In the genomic region with DNA sequence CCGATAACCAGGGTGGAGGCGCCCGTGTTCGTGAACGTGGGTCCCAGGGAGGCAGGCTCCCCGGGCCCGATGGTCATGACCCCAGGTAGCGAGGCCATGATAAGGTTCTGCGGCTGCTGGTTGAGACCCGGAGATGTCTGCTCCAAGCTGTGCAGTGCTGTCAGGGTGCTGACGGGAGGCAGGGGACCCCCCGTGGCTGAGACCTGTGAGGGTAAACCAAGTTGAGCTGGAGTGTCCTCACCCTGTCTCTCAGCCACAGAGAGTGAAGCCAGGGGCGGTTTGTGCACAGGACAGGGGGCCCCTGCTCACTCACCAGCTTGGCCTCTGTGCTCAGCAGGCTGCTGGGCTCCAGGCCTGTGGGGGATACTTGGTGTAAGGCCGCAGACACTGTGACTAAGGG, we compare ENCODE assay signal across 23 mouse cellular contexts. TPM values are rescaled to one million over a fixed set of nuclear protein-coding genes. Genes with fewer than 3 reads are reported as not detected.
DNase-seq lines count a peak whose midpoint lies in the region; ATAC-seq lines count a peak whose summit lies in the region.
"Had no signal": no experiment of that assay in that cellular context is flagged by ENCODE, and none has a peak within 500 bp of the region (broad histone marks: within the 10 kb centered on the region; RNA-seq: fewer than 3 reads in every experiment).

No protein-coding gene starts in this region.

- WGBS in heart, embryonic 11.5 days (ENCODE audit: insufficient replicate concordance) = 78% methylated on average over 14 of the region's 14 CpGs
- 89% methylated on average over 14 of the region's 14 CpGs for WGBS in midbrain, embryonic 11.5 days
- WGBS in midbrain, embryonic 16.5 days = 88% methylated on average over 14 of the region's 14 CpGs

- no peaks in the 10 kb centered on the region; the same call in 1 of the 2 replicates for H3K36me3 ChIP-seq in heart, embryonic 11.5 days (ENCODE audit: control insufficient read depth, insufficient read depth, low read length)
- 0 out of 2 replicates have a peak, but pooled peaks cover 3% of the 10 kb centered on the region for H3K36me3 ChIP-seq in midbrain, embryonic 11.5 days (ENCODE audit: control insufficient read depth, insufficient read depth, low read length)
- H3K36me3 ChIP-seq in midbrain, embryonic 16.5 days (ENCODE audit: control insufficient read depth, insufficient read depth, low read length) = peaks cover 4% of the 10 kb centered on the region; the same call in 1 of the 2 replicates

- no peak overlapping the region for H3K27ac ChIP-seq in heart, embryonic 11.5 days (ENCODE audit: low read depth, low read length)
- no peak overlapping the region for H3K27ac ChIP-seq in midbrain, embryonic 11.5 days (ENCODE audit: low read depth, low read length)
- no peak overlapping the region for H3K27ac ChIP-seq in midbrain, embryonic 16.5 days (ENCODE audit: low read length)

- intact Hi-C loops in heart, postnatal 25 days (cut with DNase I) = no loop called here
- intact Hi-C loops in heart, postnatal 14 days (cut with DNase I) = no loop called here

- H3K9me3 ChIP-seq in heart, embryonic 11.5 days (replicated peaks; ENCODE audit: control insufficient read depth, low read length) = no peaks in the 10 kb centered on the region
- H3K9me3 ChIP-seq in midbrain, embryonic 11.5 days (ENCODE audit: control insufficient read depth, low read length) = no peaks in the 10 kb centered on the region
- H3K9me3 ChIP-seq in midbrain, embryonic 16.5 days (replicated peaks; ENCODE audit: control insufficient read depth, low read length, poor library complexity, severe bottlenecking) = no peaks in the 10 kb centered on the region

- DNase-seq in heart, adult 11 months = peak; percentile 90
- no peak for DNase-seq in heart, postnatal 25 days (ENCODE audit: low spot score)
- DNase-seq in heart, postnatal 14 days = no peak
- DNase-seq in midbrain, embryonic 11.5 days (ENCODE audit: low spot score, missing footprints) = peak; percentile 47
- DNase-seq: adrenal gland, adult 2 months; adrenal gland, adult 8-10 months; adrenal gland, postnatal 10 days; adrenal gland, postnatal 14 days; adrenal gland, postnatal 25 days; adrenal gland, postnatal 36 days; B cell, adult 2 months; cerebellum, adult 11 months; cerebellum, adult 11-12 months; cerebellum, adult 18-20 months had no signal

- no peak overlapping the region for H3K4me2 ChIP-seq in heart, embryonic 11.5 days
- H3K4me2 ChIP-seq in midbrain, embryonic 11.5 days = no peak overlapping the region
- H3K4me2 ChIP-seq in midbrain, embryonic 16.5 days (ENCODE audit: low read length) = no peak overlapping the region

- H3K4me3 ChIP-seq in heart, embryonic 11.5 days (ENCODE audit: low read depth, low read length) = no peak overlapping the region
- H3K4me3 ChIP-seq in midbrain, embryonic 11.5 days (ENCODE audit: low read depth, low read length) = no peak overlapping the region
- no peak overlapping the region for H3K4me3 ChIP-seq in midbrain, embryonic 16.5 days (ENCODE audit: low read depth, low read length)

- ATAC-seq in heart, embryonic 11.5 days (replicated peaks; ENCODE audit: insufficient number of reproducible peaks, low FRiP score, low TSS enrichment) = no peak
- ATAC-seq in midbrain, embryonic 11.5 days (ENCODE audit: low FRiP score) = no peak
- no peak for ATAC-seq in midbrain, embryonic 16.5 days
- ATAC-seq: activated CD4-positive, CD25-positive, alpha-beta regulatory T cell, adult 4 months; CD4-positive, CD25-positive, alpha-beta regulatory T cell, adult 4 months; Patski had no signal

- no peaks in the 10 kb centered on the region for H3K27me3 ChIP-seq in heart, embryonic 11.5 days (ENCODE audit: control insufficient read depth, insufficient read depth, low read length)
- no peaks in the 10 kb centered on the region for H3K27me3 ChIP-seq in midbrain, embryonic 11.5 days (ENCODE audit: control insufficient read depth, insufficient read depth, low read length)
- H3K27me3 ChIP-seq in midbrain, embryonic 16.5 days (ENCODE audit: control insufficient read depth, insufficient read depth, low read depth, low read length) = no peaks in the 10 kb centered on the region
- H3K27me3 ChIP-seq: CH12.LX, Patski had no signal

- 0 out of 2 replicates have a peak overlapping the region, but pooled peaks have one; percentile 16 for H3K9ac ChIP-seq in heart, embryonic 11.5 days (ENCODE audit: low read depth, low read length)
- H3K9ac ChIP-seq in midbrain, embryonic 11.5 days (ENCODE audit: low read length) = no peak overlapping the region
- no peak overlapping the region for H3K9ac ChIP-seq in midbrain, embryonic 16.5 days (ENCODE audit: low read depth, low read length)

- no peaks in the 10 kb centered on the region; the same call in 1 of the 2 replicates for H3K4me1 ChIP-seq in heart, embryonic 11.5 days (ENCODE audit: control insufficient read depth, insufficient read depth, low read length)
- H3K4me1 ChIP-seq in midbrain, embryonic 11.5 days (ENCODE audit: control insufficient read depth, insufficient read depth, low read length) = no peaks in the 10 kb centered on the region
- no peaks in the 10 kb centered on the region for H3K4me1 ChIP-seq in midbrain, embryonic 16.5 days (ENCODE audit: control insufficient read depth, insufficient read depth, low read length)

RNA-seq across cellular contexts. Expression of a gene that starts 11.4 kb away (rescaled TPM):
- 10 to 100 TPM; 25.1 to 29.4 TPM for total RNA-seq in heart, postnatal 25 days (2021)
- polyA plus RNA-seq in heart, embryonic 11.5 days (2014; fragmentation: Nextera tagmentation; extraction: Ambion mirVana) = 31.0 and 35.0 TPM in 2 replicates
- 10 to 100 TPM; 28.6 to 31.2 TPM for total RNA-seq in heart, postnatal 14 days (2021)
- 43.5 and 46.3 TPM in 2 replicates for polyA plus RNA-seq in midbrain, embryonic 11.5 days (2014; fragmentation: Nextera tagmentation; extraction: Ambion mirVana)
- 117 and 132 TPM in 2 replicates for polyA plus RNA-seq in midbrain, embryonic 16.5 days (2015; fragmentation: Nextera tagmentation; extraction: Ambion mirVana)

RNA-seq across cellular contexts. Expression of a gene that starts 17.6 kb away (rescaled TPM):
- not detected for total RNA-seq in heart, postnatal 25 days (2021)
- polyA plus RNA-seq in heart, embryonic 11.5 days (2014; fragmentation: Nextera tagmentation; extraction: Ambion mirVana) = not detected in 2 replicates
- under 1 TPM in 1 of 2 experiments, not detected in 1; 0.10 TPM for total RNA-seq in heart, postnatal 14 days (2021)
- not detected in 2 replicates for polyA plus RNA-seq in midbrain, embryonic 11.5 days (2014; fragmentation: Nextera tagmentation; extraction: Ambion mirVana)
- polyA plus RNA-seq in midbrain, embryonic 16.5 days (2015; fragmentation: Nextera tagmentation; extraction: Ambion mirVana) = 0.05 TPM in 1 of 2 replicates, not detected in the other
- total RNA-seq: adrenal gland, adult 18-20 months; adrenal gland, adult 8-10 months; adrenal gland, postnatal 25 days; CH12.LX had no signal
- polyA plus RNA-seq: brain, embryonic 14.5 days; G1E had no signal

RNA-seq across cellular contexts. Expression of a gene that starts 30.3 kb away (rescaled TPM):
- total RNA-seq in heart, postnatal 25 days (2021) = under 1 TPM; 0.78 TPM
- 0.30 and 0.37 TPM in 2 replicates for polyA plus RNA-seq in heart, embryonic 11.5 days (2014; fragmentation: Nextera tagmentation; extraction: Ambion mirVana)
- total RNA-seq in heart, postnatal 14 days (2021) = under 1 TPM in 1 of 2 experiments, not detected in 1; 0.83 TPM
- polyA plus RNA-seq in midbrain, embryonic 11.5 days (2014; fragmentation: Nextera tagmentation; extraction: Ambion mirVana) = not detected in 2 replicates
- polyA plus RNA-seq in midbrain, embryonic 16.5 days (2015; fragmentation: Nextera tagmentation; extraction: Ambion mirVana) = 0.40 TPM in 1 of 2 replicates, not detected in the other
- total RNA-seq: CH12.LX had no signal

RNA-seq across cellular contexts. Expression of a gene that starts 56.6 kb away (rescaled TPM):
- total RNA-seq in heart, postnatal 25 days (2021) = 1 to 10 TPM; 4.0 to 8.1 TPM
- polyA plus RNA-seq in heart, embryonic 11.5 days (2014; fragmentation: Nextera tagmentation; extraction: Ambion mirVana) = 2.7 and 4.3 TPM in 2 replicates
- total RNA-seq in heart, postnatal 14 days (2021) = 1 to 10 TPM; 5.1 to 5.3 TPM
- polyA plus RNA-seq in midbrain, embryonic 11.5 days (2014; fragmentation: Nextera tagmentation; extraction: Ambion mirVana) = 1.3 and 1.8 TPM in 2 replicates
- 2.8 and 3.1 TPM in 2 replicates for polyA plus RNA-seq in midbrain, embryonic 16.5 days (2015; fragmentation: Nextera tagmentation; extraction: Ambion mirVana)
- total RNA-seq: CH12.LX had no signal
- polyA plus RNA-seq: G1E had no signal

RNA-seq across cellular contexts. Expression of a gene that starts 57.6 kb away (rescaled TPM):
- 10 to 100 TPM; 34.8 to 35.5 TPM for total RNA-seq in heart, postnatal 25 days (2021)
- polyA plus RNA-seq in heart, embryonic 11.5 days (2014; fragmentation: Nextera tagmentation; extraction: Ambion mirVana) = 15.5 and 18.6 TPM in 2 replicates
- 10 to 100 TPM; 40.6 to 42.5 TPM for total RNA-seq in heart, postnatal 14 days (2021)
- 21.7 and 23.6 TPM in 2 replicates for polyA plus RNA-seq in midbrain, embryonic 11.5 days (2014; fragmentation: Nextera tagmentation; extraction: Ambion mirVana)
- 18.2 and 18.4 TPM in 2 replicates for polyA plus RNA-seq in midbrain, embryonic 16.5 days (2015; fragmentation: Nextera tagmentation; extraction: Ambion mirVana)

Comparison
In these comparisons a context has a peak if more than half of its experiments do, and no peak if none do; other contexts are left out.
1. DNase-seq: peak in heart, adult 11 months (single experiment) and midbrain, embryonic 11.5 days (single experiment); none in heart, postnatal 25 days (single experiment) and heart, postnatal 14 days (0 of 2).